Mouse (Mus musculus): Measurements from ENCODE around the gene H2al2a. TPM values are rescaled to one million over a fixed set of nuclear protein-coding genes. Genes with fewer than 3 reads are reported as not detected.
"Not testable (repeated sequence)": the region's sequence is repeated elsewhere in the genome, so short reads cannot be mapped to it uniquely, and the experiment has no call there.

H2al2a gene
- total RNA-seq, 2 experiments from 2014 or later: not detected

- DNase-seq: no peak
These were observed 22.8 kb downstream of the H2al2a start for GRCm38 (mm10) chr2:17973868-17974440.

DNA sequence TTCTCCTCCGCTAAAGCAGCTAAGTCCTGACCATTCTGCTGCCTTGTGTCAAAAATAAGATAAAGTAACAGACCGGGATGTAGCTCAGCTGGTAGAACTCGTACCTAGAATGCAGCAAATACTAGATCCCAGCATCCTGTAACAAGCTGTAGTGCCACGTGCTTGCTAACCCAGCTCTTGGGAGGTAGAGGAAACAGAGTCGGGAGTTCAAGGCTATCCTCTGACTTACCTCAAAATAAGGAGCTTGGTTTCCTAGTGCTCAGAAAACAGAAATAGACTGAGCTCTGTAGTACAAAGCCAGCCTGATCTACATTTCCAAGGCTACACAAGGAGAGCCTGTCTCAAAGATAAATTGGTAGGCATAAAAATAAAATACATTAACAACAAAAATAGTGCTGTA lies 23.5 kb downstream of the H2al2a start:
- DNase-seq: no peak

GRCm38 (mm10) chr2:17972843-17973242 lies 23.9 kb downstream of the H2al2a start:
- no peak for DNase-seq

DNA sequence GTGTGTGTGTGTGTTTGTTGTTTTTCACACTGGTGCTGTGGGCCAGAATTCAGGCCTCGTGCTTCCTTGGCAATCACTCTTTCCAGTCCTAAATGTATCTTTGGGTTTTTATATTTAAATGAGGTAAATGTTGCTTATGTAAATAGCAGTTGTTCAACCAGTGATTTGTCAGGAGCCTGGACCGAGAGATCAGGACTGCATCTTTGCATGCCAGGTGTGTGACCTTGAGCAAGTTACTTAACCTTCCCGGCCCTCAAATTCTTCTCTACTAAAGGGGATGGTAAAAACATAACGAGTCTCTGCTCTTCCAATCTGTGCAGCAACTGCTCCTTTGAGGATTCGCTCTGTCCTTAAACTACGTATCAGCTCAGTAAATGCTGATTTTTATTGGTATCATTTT lies 25.4 kb downstream of the H2al2a start:
- DNase-seq: no peak

DNA sequence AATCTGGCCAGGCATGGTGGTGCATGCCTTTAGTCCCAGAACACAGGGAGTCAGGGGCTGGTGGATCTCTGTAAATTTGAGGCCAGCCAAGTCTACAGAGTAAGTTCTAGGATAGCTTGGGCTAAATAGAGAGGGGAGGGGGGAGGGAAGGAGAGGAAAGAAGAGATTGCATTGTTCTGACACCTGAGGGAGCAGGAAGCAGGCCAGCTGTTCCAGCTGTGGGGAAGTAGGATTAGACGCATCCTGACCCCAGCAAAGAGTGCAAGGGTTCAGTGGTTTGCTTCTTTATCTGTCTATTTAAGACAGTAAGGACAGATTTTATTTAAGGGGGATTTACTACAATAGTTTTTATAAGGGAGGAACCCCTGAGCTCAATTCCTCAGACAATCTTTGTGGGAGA lies 26.1 kb downstream of the H2al2a start:
- DNase-seq: no peak

DNA sequence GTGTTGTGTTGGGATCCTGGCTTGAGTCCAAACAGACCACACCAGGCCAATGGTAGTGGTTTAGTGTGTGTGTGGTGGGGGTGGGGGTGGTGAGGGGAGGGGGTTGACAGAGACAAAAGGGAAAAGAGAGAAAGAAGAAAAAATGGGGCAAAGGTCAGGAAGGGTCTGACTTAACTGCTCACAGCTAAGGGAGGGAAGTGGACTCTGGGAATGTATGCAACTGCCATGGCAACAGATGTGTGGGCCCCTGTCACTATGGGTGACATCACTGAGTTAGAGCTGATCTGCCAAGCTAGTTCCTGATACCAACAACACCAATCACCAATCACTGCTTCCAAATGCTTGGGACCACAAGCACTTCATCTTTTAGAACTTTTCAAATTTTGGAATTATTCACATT lies 26.6 kb downstream of the H2al2a start:
- no peak for DNase-seq

DNA sequence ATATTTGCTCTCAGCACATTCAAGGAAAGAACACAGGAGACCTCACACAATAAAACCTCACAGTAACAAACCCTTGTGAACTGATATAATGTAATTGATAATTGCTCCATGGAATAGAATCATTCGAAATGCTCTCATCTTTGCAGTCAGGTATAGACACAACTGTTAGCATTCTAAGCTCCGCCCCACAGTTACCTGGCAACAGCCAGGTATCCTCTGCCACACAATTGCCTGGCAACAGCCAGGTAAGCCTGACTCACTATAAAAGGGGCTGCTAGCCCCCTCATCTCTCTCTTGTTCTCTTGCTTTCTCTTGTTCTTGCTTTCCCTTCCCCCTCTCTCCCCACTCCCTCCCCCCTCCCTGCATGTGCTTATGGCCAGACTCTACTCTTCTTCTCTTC lies 28.2 kb downstream of the H2al2a start:
- no peak for DNase-seq

GRCm38 (mm10) chr2:17968037-17968436 lies 28.7 kb downstream of the H2al2a start:
- not testable (repeated sequence) for DNase-seq

GRCm38 (mm10) chr2:17959501-17959900 lies 37.3 kb downstream of the H2al2a start:
- DNase-seq: no peak

GRCm38 (mm10) chr2:17946875-17947274 lies 49.9 kb downstream of the H2al2a start:
- no peak for DNase-seq

Other genes starting within 250 kb of the H2al2a start
- gene A930004D18Rik, start 40.8 kb upstream of the H2al2a start, total RNA-seq (2021): 1 to 10 TPM; 4.7 to 5.0 TPM
- 1 to 10 TPM; 6.3 to 7.2 TPM for gene Skida1, start 52.1 kb upstream of the H2al2a start, total RNA-seq (2021)
- 10 to 100 TPM; 41.5 to 44.3 TPM for gene Mllt10, start 58.3 kb upstream of the H2al2a start, total RNA-seq (2021)

Measured in heart, postnatal 4 days (tissue).